Mouse (Mus musculus) stomach, postnatal 0 days (tissue): ENCODE data around the gene Tenm3.

ENCODE experiments used
- CTCF ChIP-seq: IDR thresholded peaks from 2 replicates; pipeline ENCODE4 v1.5.1; 2016; ENCODE audit warnings: antibody characterized with exemption, low read depth, mild to moderate bottlenecking, moderate library complexity
- EP300 ChIP-seq: optimal IDR thresholded peaks from 2 replicates; pipeline ENCODE3; 2016; ENCODE audit warnings: antibody characterized with exemption

DNA sequence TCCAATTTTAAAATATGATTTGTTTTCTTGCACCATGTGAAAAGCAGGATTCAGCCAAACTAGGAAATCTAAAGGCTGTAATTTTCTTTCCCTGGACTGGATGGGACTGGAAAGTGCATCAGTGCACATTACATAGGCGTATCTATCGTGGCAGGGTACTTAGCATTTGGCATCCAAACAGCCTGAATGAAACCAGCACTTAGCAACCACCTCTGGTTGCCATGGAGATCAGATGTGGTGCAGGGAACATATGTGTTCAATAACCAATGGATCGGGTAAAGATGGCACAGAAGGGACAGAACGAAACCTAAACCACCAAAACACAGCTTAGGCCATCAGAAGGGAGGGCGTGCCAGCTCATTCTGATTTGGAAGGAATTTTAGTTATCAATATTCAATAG, 376.1 kb downstream of the Tenm3 start:
- TF ChIP-seq CTCF (no peak), EP300 (no peak)
